Mouse (Mus musculus): ENCODE measurements around the gene Bcorl1. TPM values are rescaled to one million over a fixed set of nuclear protein-coding genes. Genes with fewer than 3 reads are reported as not detected.
A peak's percentile ranks its signal among the peaks of the same experiment; 100 is the strongest.

Gene Bcorl1
- 6.1 and 10.1 TPM in 2 replicates for polyA plus RNA-seq (2014; fragmentation: Nextera tagmentation; extraction: Ambion mirVana)

DNA sequence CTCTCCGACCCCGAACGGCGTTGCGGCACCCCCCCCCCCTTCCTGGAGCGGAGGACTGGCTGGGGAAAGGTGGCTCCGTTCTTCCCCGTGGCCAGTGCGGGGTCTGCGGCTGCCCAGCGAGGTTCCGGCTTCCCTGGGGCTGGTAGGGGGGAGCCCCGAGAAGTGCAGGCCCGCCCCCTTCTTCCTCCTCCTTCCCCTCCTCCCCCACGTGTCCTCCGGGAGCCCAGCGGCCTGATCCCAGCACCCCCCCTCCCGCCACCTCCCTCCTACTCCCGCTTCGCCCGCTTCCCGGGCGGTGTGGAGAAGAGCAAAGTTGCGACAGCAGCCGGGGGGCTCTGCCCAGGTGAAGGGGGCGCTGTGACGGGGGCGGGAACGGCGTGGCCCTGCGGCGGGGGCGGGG is at the start of gene Bcorl1:
Gene Bcorl1, plus strand, starts transcription at position 218 of the 400 bp plus-strand sequence.
- no peaks in the 10 kb centered on the region for H3K36me3 ChIP-seq (ENCODE audit: control insufficient read depth, insufficient read depth, low read length)
- peak; percentile 25 for ATAC-seq (ENCODE audit: low FRiP score, low TSS enrichment)
- H3K27me3 ChIP-seq (ENCODE audit: control insufficient read depth, insufficient read depth, low read length), result no peaks in the 10 kb centered on the region
- H3K9ac ChIP-seq (ENCODE audit: low read depth, low read length), result peak within 1 kb of the TSS; percentile 58
- H3K9me3 ChIP-seq (ENCODE audit: control insufficient read depth, low read length), result no peaks in the 10 kb centered on the region
- 20% methylated on average over 7 of the region's 33 CpGs for WGBS
- H3K27ac ChIP-seq (ENCODE audit: low read depth, low read length), result peak within 1 kb of the TSS; percentile 47; the same call in 1 of the 2 replicates
- H3K4me2 ChIP-seq (replicated peaks; ENCODE audit: low read depth, low read length), result peak within 1 kb of the TSS; percentile 58
- H3K4me3 ChIP-seq (ENCODE audit: low read length), result peak within 1 kb of the TSS; percentile 52
- H3K4me1 ChIP-seq (ENCODE audit: control insufficient read depth, insufficient read depth, low read length), result no peaks in the 10 kb centered on the region

DNA sequence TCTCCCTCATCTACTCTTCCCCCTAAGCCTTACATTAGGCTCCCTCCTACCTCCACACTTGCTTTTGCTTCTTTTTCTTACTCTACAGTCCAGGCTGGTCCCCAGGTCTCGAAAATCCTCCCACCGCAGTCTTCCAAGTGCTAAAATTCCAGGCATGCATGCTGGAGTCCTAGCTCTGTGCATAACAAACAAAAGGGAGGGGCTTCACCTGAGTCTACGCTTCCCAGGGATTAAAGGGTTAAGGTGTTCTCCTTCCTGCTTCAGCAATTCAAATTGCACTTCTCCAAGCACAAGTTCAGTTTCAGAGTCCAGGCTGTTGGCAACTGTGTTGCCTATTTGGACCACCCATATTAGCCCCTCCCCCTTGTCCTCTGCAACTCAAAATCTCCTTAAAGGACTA is 49.7 kb upstream of the Bcorl1 start:
- WGBS, result 31% methylated on average over 3 of the region's 3 CpGs
- ATAC-seq (ENCODE audit: low FRiP score, low TSS enrichment), result no peak
- no peaks in the 10 kb centered on the region for H3K27me3 ChIP-seq (ENCODE audit: control insufficient read depth, insufficient read depth, low read length)

DNA sequence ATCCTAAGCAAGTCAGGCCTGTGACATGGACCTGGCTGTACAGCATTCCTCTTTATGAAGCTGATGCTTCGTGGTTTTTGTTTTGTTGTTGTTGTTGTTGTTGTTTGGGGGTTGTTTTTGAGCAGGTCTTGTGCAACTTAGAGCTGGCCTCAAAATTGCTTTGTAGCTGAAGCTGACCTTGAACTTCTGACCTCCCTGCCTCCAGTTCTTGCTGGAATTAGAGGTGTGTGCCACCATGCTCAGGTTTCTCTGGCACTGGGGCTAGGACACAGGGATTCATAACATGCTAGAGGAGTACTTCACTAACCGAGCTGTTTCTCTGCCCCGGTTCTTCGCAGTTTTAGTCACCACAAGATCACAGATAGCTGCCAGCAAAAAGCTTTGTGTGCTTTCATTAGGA is 35.8 kb upstream of the Bcorl1 start:
- no peak for ATAC-seq (ENCODE audit: low FRiP score, low TSS enrichment)
- H3K27ac ChIP-seq (ENCODE audit: low read depth, low read length), result no peak overlapping the region
- no peaks in the 10 kb centered on the region for H3K9me3 ChIP-seq (ENCODE audit: control insufficient read depth, low read length)
- H3K4me1 ChIP-seq (ENCODE audit: control insufficient read depth, insufficient read depth, low read length), result 0 out of 2 replicates have a peak, but pooled peaks cover 1% of the 10 kb centered on the region
- no peak overlapping the region for H3K9ac ChIP-seq (ENCODE audit: low read depth, low read length)
- H3K36me3 ChIP-seq (ENCODE audit: control insufficient read depth, insufficient read depth, low read length), result no peaks in the 10 kb centered on the region
- WGBS, result 73% methylated on average over 4 of the region's 4 CpGs
- H3K4me2 ChIP-seq (replicated peaks; ENCODE audit: low read depth, low read length), result no peak overlapping the region
- no peak overlapping the region for H3K4me3 ChIP-seq (ENCODE audit: low read length)
- no peaks in the 10 kb centered on the region for H3K27me3 ChIP-seq (ENCODE audit: control insufficient read depth, insufficient read depth, low read length)

More for the DNA sequence above, 49.7 kb upstream of the Bcorl1 start:
- H3K36me3 ChIP-seq (ENCODE audit: control insufficient read depth, insufficient read depth, low read length), result no peaks in the 10 kb centered on the region
- H3K4me1 ChIP-seq (ENCODE audit: control insufficient read depth, insufficient read depth, low read length), result no peaks in the 10 kb centered on the region
- no peak overlapping the region for H3K4me3 ChIP-seq (ENCODE audit: low read length)
- H3K9ac ChIP-seq (ENCODE audit: low read depth, low read length), result no peak overlapping the region
- no peak overlapping the region for H3K27ac ChIP-seq (ENCODE audit: low read depth, low read length)
- no peak overlapping the region for H3K4me2 ChIP-seq (replicated peaks; ENCODE audit: low read depth, low read length)
- H3K9me3 ChIP-seq (ENCODE audit: control insufficient read depth, low read length), result no peaks in the 10 kb centered on the region

GRCm38 (mm10) chrX:48310706-48311517 is 30.2 kb upstream of the Bcorl1 start:
- peak overlapping the region; percentile 45; the same call in 1 of the 2 replicates for H3K9ac ChIP-seq (ENCODE audit: low read depth, low read length)
- H3K4me1 ChIP-seq (ENCODE audit: control insufficient read depth, insufficient read depth, low read length), result 0 out of 2 replicates have a peak, but pooled peaks cover 8% of the 10 kb centered on the region
- H3K4me2 ChIP-seq (replicated peaks; ENCODE audit: low read depth, low read length), result peak overlapping the region; percentile 45
- H3K27ac ChIP-seq (ENCODE audit: low read depth, low read length), result no peak overlapping the region
- no peaks in the 10 kb centered on the region for H3K9me3 ChIP-seq (ENCODE audit: control insufficient read depth, low read length)
- peaks cover 5% of the 10 kb centered on the region; the same call in 1 of the 2 replicates for H3K27me3 ChIP-seq (ENCODE audit: control insufficient read depth, insufficient read depth, low read length)
- H3K4me3 ChIP-seq (ENCODE audit: low read length), result peak overlapping the region; percentile 24; the same call in 1 of the 2 replicates
- H3K36me3 ChIP-seq (ENCODE audit: control insufficient read depth, insufficient read depth, low read length), result no peaks in the 10 kb centered on the region
- WGBS, result 18% methylated on average over 26 of the region's 26 CpGs
- ATAC-seq (ENCODE audit: low FRiP score, low TSS enrichment), result peak; percentile 47

DNA sequence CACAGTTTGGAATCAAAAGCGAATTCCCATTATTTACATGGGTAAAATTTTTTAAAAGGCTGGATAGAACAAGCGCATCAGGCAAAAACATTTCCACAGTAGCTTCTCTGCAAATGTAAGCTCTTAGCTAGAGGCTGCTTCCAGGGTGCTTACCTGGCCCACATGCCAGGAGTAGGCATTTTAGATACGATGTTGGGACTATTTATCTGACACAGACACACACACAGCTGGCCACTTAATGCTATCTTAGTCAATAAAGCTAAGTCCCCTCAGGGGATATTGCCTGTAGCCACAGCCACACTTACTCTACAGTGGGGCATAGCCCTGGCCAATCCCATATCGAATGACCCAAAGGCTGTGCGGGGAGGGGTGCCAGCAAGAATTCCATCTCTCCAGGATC is 29.4 kb upstream of the Bcorl1 start:
- ATAC-seq (ENCODE audit: low FRiP score, low TSS enrichment), result no peak
- peaks cover 5% of the 10 kb centered on the region; the same call in 1 of the 2 replicates for H3K27me3 ChIP-seq (ENCODE audit: control insufficient read depth, insufficient read depth, low read length)

GRCm38 (mm10) chrX:48314530-48315079 is 26.6 kb upstream of the Bcorl1 start:
- H3K9ac ChIP-seq (ENCODE audit: low read depth, low read length), result peak overlapping the region; percentile 50; the same call in 1 of the 2 replicates
- peaks cover 11% of the 10 kb centered on the region for H3K27me3 ChIP-seq (ENCODE audit: control insufficient read depth, insufficient read depth, low read length)
- ATAC-seq (ENCODE audit: low FRiP score, low TSS enrichment), result peak; percentile 81
- peak overlapping the region; percentile 54 for H3K4me2 ChIP-seq (replicated peaks; ENCODE audit: low read depth, low read length)
- H3K9me3 ChIP-seq (ENCODE audit: control insufficient read depth, low read length), result no peaks in the 10 kb centered on the region
- no peak overlapping the region for H3K27ac ChIP-seq (ENCODE audit: low read depth, low read length)
- peak overlapping the region; percentile 39 for H3K4me3 ChIP-seq (ENCODE audit: low read length)
- 21% methylated on average over 30 of the region's 33 CpGs for WGBS
- no peaks in the 10 kb centered on the region for H3K36me3 ChIP-seq (ENCODE audit: control insufficient read depth, insufficient read depth, low read length)
- 0 out of 2 replicates have a peak, but pooled peaks cover 8% of the 10 kb centered on the region for H3K4me1 ChIP-seq (ENCODE audit: control insufficient read depth, insufficient read depth, low read length)

More for the DNA sequence above, 29.4 kb upstream of the Bcorl1 start:
- H3K27ac ChIP-seq (ENCODE audit: low read depth, low read length), result no peak overlapping the region
- WGBS, result 73% methylated on average over 5 of the region's 5 CpGs
- H3K9ac ChIP-seq (ENCODE audit: low read depth, low read length), result no peak overlapping the region
- H3K4me3 ChIP-seq (ENCODE audit: low read length), result no peak overlapping the region
- H3K4me2 ChIP-seq (replicated peaks; ENCODE audit: low read depth, low read length), result no peak overlapping the region
- H3K4me1 ChIP-seq (ENCODE audit: control insufficient read depth, insufficient read depth, low read length), result 0 out of 2 replicates have a peak, but pooled peaks cover 8% of the 10 kb centered on the region
- H3K36me3 ChIP-seq (ENCODE audit: control insufficient read depth, insufficient read depth, low read length), result no peaks in the 10 kb centered on the region
- no peaks in the 10 kb centered on the region for H3K9me3 ChIP-seq (ENCODE audit: control insufficient read depth, low read length)

DNA sequence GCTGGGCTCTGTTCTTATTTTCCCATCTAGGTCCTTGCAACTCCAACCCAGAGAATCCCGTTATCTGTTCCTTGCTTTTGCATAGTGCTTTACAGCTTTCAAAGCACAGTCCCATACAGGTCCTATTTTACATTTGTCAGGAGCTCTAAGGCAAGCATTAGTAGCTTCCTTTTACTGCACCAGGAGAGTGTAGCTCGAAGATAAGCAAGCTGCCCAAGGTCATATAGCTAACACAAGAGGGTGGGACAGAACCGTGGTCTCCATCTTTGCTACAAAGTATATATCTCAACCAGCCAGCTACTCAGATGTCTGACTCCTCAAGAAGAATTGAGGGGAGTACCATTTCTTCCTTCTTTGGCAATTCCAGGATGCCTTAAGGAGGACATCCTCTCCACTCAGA is 23.7 kb upstream of the Bcorl1 start:
- H3K4me1 ChIP-seq (ENCODE audit: control insufficient read depth, insufficient read depth, low read length), result 0 out of 2 replicates have a peak, but pooled peaks cover 6% of the 10 kb centered on the region
- whole genome bisulfite sequencing, result 61% methylated on average over 3 of the region's 3 CpGs
- H3K27ac ChIP-seq (ENCODE audit: low read depth, low read length), result no peak overlapping the region
- no peak overlapping the region for H3K4me3 ChIP-seq (ENCODE audit: low read length)
- H3K9ac ChIP-seq (ENCODE audit: low read depth, low read length), result no peak overlapping the region
- H3K36me3 ChIP-seq (ENCODE audit: control insufficient read depth, insufficient read depth, low read length), result no peaks in the 10 kb centered on the region
- H3K4me2 ChIP-seq (replicated peaks; ENCODE audit: low read depth, low read length), result no peak overlapping the region
- peaks cover 11% of the 10 kb centered on the region for H3K27me3 ChIP-seq (ENCODE audit: control insufficient read depth, insufficient read depth, low read length)
- ATAC-seq (ENCODE audit: low FRiP score, low TSS enrichment), result no peak
- no peaks in the 10 kb centered on the region for H3K9me3 ChIP-seq (ENCODE audit: control insufficient read depth, low read length)

- no peak for ATAC-seq (ENCODE audit: low FRiP score, low TSS enrichment)
- H3K27me3 ChIP-seq (ENCODE audit: control insufficient read depth, insufficient read depth, low read length), result peaks cover 11% of the 10 kb centered on the region
- WGBS, result 22% methylated on average over 9 of the region's 9 CpGs
Measured at GRCm38 (mm10) chrX:48318194-48318593, 23.0 kb upstream of the Bcorl1 start.

More at GRCm38 (mm10) chrX:48318194-48318593, 23.0 kb upstream of the Bcorl1 start:
- Histone ChIP-seq H3K27ac (ENCODE audit: low read depth, low read length) (no peak overlapping the region), H3K4me3 (ENCODE audit: low read length) (no peak overlapping the region), H3K9ac (ENCODE audit: low read depth, low read length) (no peak overlapping the region), H3K9me3 (ENCODE audit: control insufficient read depth, low read length) (no peaks in the 10 kb centered on the region), H3K4me1 (ENCODE audit: control insufficient read depth, insufficient read depth, low read length) (0 out of 2 replicates have a peak, but pooled peaks cover 6% of the 10 kb centered on the region), H3K4me2 (replicated peaks; ENCODE audit: low read depth, low read length) (no peak overlapping the region), H3K36me3 (ENCODE audit: control insufficient read depth, insufficient read depth, low read length) (no peaks in the 10 kb centered on the region)

All from kidney, embryonic 14.5 days (tissue).